Mouse (Mus musculus): ENCODE data around the gene Wwox.
A peak's percentile ranks its signal among the peaks of the same experiment; 100 is the strongest.

The Wwox gene

DNA sequence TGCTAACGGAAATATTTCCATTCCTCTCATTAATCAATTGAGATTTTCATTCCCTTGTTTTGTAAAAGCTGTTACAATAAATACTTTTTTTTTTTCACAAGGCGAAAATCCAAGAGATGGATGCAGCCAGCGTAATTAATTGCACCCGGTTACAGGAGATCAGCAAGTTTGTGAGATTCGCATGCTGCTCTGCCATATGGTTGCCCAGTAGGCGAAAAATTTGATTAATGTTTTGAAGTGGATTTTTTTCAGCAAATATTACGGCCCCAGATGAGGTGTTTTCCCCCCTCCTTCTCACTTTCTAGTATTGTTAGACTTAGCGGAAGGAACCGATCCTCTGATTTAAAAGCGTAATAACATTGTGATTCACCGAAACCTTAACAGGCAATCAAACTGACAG is 160.7 kb downstream of the Wwox start:
- no peak for DNase-seq (ENCODE audit: low read depth, low spot score)

GRCm38 (mm10) chr8:114603046-114603445 is 163.6 kb downstream of the Wwox start:
- DNase-seq (ENCODE audit: low read depth, low spot score): no peak

DNA sequence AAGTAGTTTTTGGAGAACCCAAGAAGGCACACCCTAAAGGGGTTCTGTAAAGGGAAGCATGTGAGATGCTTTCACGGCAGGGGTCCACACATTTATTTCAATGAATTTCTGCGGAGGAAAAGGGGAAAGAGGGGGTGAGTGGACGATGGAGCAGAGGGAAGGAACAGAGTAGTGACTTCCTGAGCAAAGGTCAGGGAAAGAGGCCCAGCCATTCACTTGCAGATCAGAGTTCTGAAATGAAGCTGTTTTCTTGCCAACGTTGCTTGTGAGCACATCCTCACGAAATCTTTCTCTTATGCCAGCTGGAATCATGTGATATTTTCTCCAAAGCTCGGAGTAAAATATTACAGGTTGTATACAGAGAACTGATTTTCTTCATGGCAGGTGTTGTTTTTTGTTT is 164.1 kb downstream of the Wwox start:
- no peak for DNase-seq (ENCODE audit: low read depth, low spot score)

DNA sequence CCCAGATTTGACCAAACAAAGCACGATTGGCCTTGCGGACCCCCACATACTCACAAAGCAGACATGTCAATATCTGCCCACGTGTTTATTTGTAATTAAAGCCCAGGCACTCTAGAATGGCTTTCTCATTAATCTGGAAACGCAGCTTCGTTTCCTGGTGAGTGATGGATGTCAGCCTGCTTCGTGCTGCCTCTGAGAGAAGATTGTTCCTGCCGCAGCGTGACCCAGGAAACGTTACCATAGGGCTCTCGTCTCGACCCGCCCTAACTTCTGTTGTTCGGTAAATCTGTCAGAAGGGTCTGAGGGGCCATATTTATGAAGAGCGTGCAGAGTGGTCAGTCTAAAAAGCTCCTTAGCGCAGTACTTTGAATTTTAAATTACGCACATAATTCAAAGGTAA is 164.9 kb downstream of the Wwox start:
- DNase-seq (ENCODE audit: low read depth, low spot score): peak; percentile 34

DNA sequence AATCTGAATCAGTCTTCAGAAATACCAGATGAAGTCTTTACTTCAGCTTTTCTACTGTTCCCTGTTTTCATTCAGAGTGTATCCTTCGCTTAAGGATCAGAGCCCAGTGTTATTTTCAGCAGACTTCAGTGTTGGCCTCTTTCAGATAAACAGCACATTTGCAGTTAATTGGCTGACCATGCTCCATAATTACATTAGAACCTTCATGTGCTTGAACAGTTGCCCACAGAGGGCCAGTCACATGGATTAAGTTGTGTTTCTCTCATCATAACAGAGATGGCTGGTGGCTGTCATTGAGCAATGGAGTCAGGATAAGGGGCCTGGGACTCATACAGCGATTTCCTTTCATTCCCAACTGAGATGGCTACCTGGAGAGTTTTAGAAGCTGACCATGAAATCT is 166.2 kb downstream of the Wwox start:
- no peak for DNase-seq (ENCODE audit: low read depth, low spot score)

DNA sequence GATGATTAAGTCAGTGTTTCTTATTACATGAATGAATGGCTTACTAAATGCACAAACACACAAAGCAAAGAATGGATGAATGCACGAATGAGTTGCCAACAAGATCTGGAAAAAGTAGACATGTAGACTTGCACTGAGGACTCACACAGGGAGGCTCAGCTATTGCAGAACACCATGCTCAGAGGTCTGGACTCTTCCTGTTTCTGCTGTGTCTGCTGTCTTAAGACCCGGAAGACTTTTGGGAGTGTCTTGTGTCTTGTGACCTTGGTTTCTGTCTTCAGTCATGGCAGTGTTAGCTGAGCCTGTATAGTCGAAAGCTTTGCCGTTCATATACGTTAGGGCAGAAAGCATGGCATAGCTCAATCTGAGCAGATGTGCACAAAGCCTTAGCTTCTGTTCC is 169.9 kb downstream of the Wwox start:
- no peak for DNase-seq (ENCODE audit: low read depth, low spot score)

DNA sequence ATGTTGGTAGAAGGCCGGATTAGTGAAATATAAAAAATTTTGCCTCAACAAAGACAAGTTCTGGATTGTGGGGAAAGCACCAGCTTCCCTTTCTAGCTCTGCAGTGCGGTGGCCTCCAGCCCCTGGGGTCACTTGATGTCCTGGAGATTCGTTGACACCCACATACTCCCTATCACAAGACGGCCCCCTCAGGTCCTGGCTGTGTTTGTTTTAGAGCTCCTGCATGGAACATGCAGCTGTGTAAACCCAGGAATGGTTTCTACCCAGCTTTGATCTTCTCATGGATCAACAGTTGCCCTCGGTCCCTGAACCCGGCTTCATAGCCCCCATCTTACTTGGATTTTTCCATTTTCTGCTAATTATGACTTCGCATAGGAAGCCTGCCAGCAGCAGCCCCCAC is 171.6 kb downstream of the Wwox start:
- DNase-seq (ENCODE audit: low read depth, low spot score): no peak

DNA sequence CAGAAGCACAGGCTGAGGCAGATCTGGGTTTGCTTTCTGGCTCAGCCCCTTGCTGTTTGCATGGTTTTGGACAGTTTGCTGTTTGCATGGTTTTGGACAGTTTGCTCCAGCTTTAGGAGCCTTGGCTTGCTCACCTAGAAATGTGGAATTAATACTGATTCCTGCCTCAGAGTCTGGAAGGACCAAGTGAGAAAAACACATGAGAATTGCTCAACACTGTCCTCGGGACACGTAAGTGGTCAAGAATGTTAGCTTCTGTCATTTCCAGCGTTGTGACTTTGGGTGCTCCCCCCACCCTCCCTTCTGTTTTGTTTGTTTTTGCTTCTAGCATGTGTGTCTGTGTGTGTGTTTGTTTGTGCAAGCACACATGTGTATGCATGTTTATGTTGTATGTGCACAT is 172.6 kb downstream of the Wwox start:
- no peak for DNase-seq (ENCODE audit: low read depth, low spot score)

DNA sequence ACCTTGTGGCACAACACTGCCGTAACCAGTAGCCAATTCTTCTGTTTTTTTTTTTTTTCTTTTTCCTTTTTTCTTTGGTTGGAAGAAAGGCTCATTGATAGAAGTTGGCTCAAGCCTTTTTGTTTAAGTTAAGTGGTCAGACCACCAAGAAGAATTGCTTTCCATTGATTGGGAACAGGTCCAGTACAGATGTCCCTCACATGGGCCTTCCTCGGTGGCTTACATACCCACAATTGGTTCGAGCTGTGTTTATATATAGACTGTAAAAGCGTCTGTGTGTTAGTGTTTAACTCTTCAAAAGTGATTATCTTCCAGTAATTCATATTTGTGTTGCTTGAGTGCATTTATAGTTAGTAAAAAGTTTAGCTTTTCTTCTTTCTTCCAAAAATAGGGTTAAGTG is 176.0 kb downstream of the Wwox start:
- no peak for DNase-seq (ENCODE audit: low read depth, low spot score)

- no peak for DNase-seq (ENCODE audit: low read depth, low spot score)
Observed at GRCm38 (mm10) chr8:114615908-114616307, 176.5 kb downstream of the Wwox start.

DNA sequence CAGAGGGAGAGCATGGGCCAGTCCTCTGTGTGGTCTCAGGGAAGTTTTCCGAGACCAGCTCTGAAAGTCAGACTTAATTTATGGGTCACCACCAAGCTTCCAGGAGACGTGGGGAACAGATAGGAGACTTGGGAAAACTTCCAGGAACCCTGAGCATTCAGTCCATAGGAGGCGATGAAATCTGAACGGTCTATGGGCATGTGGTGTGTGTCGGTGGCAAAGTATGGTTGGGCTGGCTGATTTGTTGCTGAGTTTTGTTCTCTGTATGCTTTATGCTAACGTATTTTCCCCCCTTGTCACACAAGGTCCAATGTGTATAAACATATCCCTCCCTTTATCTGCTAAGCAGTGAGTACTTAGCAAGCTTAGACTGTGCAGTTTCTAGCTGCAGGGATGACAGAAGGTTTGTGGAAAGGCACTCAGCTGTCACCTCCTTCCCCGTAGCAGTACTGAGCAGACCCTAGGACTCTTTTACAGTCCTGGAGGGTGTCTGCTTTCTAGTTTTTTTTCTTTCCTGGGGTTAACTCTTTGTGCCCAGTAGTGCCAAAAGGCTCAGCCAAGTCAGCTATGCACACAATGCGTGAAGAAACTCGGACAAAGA is 179.6 kb downstream of the Wwox start:
- DNase-seq (ENCODE audit: low read depth, low spot score): no peak

- DNase-seq (ENCODE audit: low read depth, low spot score): no peak
Observed at GRCm38 (mm10) chr8:114625402-114625801, 185.9 kb downstream of the Wwox start.

DNA sequence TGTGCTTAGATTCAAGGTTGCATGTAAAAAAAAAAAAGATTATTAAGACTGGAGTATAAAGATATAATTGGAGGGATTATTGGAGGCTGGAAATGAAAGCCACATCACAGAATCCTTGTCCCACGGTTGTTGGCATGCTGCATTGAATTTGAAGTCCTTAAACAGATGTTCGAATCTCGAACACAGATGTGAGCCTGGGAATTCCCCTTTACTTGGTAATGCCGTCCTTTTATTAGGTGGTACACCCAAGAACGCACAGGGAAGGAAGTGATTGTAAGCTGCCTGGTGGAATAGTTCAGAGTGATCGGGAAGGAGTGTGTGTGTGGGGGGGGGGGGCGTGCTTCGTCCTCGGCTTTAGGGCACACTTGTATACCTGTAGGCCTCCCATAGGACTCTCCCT is 187.4 kb downstream of the Wwox start:
- DNase-seq (ENCODE audit: low read depth, low spot score): peak; percentile 59

DNA sequence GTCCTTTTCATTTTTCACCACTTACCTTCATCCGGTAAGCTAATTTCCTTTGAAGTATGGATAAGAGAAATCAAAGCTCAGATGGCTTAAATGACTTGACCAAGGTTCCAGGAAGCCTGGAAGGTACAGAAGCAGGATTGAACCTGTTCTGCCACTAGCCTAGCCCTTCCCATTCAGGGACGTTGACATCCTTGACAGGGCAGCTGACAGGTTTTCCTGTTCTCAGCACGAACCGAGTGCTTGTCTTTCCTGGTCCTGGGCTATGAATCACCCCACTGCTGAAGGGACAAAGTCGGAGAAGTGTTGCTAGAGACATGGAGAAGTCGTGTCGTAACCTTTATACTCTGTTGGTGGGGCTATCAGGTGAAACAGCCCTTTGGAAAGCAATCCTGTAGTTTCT is 190.3 kb downstream of the Wwox start:
- DNase-seq (ENCODE audit: low read depth, low spot score): no peak

DNA sequence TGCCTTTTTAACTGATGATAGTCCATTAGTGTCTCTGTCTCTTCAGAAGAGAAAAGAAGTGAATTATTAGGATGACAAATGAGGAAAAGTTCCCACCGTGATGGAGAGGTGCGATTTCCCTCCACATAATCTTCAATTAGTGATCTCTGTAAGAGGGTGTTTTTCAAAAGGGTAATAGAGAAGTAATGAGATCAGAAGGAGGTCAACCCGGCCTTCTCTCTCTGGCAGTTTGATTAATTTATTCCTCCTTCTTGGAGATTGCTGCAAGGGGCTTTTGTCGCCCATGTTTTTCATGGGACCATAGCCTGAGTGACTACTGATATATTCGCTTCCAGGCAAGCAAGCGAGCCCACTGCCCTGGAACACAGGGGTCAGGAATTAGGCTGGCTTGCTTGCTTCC is 191.6 kb downstream of the Wwox start:
- no peak for DNase-seq (ENCODE audit: low read depth, low spot score)

- no peak for DNase-seq (ENCODE audit: low read depth, low spot score)
Observed at GRCm38 (mm10) chr8:114634151-114634550, 194.7 kb downstream of the Wwox start.

GRCm38 (mm10) chr8:114634669-114635410 is 195.4 kb downstream of the Wwox start:
- DNase-seq (ENCODE audit: low read depth, low spot score): peak; percentile 55

DNA sequence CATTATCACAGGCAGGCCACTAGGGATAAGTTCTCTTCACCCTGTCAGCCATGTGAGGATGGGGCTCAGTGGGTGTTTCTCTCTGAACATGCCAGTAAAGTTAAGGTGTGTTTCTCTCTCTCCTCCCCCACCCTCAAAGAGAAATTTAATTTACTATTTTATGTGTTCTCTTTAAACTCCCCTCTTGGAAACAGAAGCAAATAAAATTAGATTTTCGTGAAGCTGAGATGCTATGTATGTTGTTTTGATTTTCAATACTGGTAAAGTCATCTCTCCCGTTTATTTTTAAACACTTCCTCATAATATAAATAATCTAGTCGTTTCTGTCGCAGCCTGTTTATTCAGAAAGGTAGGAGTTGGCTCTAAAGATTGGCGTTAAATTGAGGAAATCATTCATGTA is 196.9 kb downstream of the Wwox start:
- no peak for DNase-seq (ENCODE audit: low read depth, low spot score)

- DNase-seq (ENCODE audit: low read depth, low spot score): no peak
Observed at GRCm38 (mm10) chr8:114641809-114642208, 202.4 kb downstream of the Wwox start.

GRCm38 (mm10) chr8:114650789-114651188 is 211.3 kb downstream of the Wwox start:
- DNase-seq (ENCODE audit: low read depth, low spot score): no peak

DNA sequence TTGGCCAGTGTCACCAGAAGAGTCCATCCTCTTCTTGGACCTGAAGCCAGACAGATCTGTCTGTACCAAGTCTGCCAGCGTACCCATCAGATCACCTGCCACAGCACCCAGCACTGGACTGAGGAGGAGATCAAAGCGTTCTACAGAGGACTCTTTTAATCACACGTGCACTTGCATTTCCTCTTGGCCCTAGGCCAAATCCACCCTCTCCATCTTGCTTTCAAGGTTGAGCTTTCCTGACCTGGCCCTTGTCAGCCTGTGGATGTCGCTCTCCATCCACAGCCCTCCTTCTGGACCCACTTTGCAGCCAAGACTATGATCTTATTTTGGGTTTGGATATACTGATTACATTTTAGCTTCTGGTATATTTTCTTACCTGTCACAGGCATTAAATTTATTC is 218.3 kb downstream of the Wwox start:
- DNase-seq (ENCODE audit: low read depth, low spot score): no peak

DNA sequence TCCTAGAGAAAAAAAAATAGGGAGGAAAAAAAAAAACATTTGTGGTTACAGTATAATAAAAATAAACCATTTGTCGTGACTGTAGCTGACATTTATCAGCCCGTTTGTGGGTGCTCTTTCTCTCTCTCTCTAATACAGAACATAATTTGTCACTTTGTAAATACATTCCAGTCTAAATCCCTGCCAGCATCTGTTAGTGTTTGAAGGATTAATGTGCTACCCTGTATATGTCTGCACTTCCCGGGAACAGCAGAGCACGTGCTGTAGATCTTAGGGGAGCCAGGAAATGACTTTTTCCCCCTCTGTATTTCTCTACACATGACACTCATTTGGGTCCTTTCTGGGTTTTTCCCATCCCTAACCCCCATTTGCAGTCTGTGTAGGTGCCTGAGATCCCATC is 219.0 kb downstream of the Wwox start:
- no peak for DNase-seq (ENCODE audit: low read depth, low spot score)

GRCm38 (mm10) chr8:114663053-114663452 is 223.6 kb downstream of the Wwox start:
- no peak for DNase-seq (ENCODE audit: low read depth, low spot score)

DNA sequence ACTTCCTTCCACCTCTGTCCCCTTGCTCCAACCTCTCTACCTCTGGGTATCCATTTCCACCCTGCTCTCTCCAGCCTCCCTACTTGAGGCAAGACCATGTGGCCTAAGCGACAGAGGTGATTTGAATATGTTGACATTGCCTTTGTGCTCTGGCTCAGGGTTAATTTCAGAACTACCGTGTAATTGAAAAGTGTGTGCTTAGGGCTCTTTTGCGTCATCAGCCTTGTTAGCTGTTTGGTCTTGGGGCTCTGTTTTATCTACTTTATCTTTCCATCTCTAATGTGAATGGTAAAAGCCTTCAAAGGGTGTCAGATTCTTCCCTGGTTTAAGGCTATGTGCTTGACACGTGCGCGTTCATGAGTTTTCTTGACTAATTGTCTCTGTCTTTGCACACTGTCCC is 226.1 kb downstream of the Wwox start:
- DNase-seq (ENCODE audit: low read depth, low spot score): no peak
